8 mouse cellular contexts compared by ENCODE assay signal in the genomic region with DNA sequence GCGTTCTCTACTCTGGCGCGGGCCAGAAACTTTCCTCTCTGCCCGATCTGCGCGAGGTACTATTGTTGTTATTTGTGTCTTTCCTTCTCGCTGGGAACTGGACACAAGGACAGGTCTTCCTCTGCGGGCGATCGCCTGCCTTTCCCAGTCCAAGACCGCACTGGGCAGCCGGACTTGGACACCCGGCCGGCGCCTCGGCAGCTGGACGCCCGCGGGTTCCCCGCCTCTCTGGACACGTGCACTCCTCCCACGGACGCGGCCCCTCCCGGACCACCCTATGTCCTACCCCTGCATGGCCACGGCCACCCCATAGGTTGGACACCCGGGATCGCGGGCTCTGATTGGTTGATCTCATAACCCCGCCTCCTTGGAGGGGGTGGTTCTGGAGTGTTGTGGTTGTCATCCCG. TPM values are rescaled to one million over a fixed set of nuclear protein-coding genes. Genes with fewer than 3 reads are reported as not detected.
DNase-seq lines count a peak whose midpoint lies in the region; ATAC-seq lines count a peak whose summit lies in the region.

No protein-coding gene starts in this region.

- peak; percentile 78 for ATAC-seq in intestine, embryonic 15.5 days

- no peaks in the 10 kb centered on the region for H3K9me3 ChIP-seq in intestine, embryonic 15.5 days

- intact Hi-C loops in gastrocnemius, postnatal 36 days (cut with DNase I) = loop anchor here (10.0 kb wide), 1 partner anchor 327 kb away; no protein-coding TSS in a partner anchor

- H3K4me1 ChIP-seq in intestine, embryonic 15.5 days (replicated peaks) = peaks cover 5% of the 10 kb centered on the region; the same call in 1 of the 2 replicates

- H3K4me2 ChIP-seq in intestine, embryonic 15.5 days (replicated peaks) = peak overlapping the region; percentile 96

- peaks cover 34% of the 10 kb centered on the region for H3K27me3 ChIP-seq in intestine, embryonic 15.5 days (replicated peaks)

- peak; percentile 90 for DNase-seq in adrenal gland, postnatal 14 days
- peak; percentile 51 for DNase-seq in embryo, embryonic 11.5 days (ENCODE audit: low read depth, low spot score)
- peak; percentile 46 to 71 for DNase-seq in gastrocnemius, postnatal 36 days
- DNase-seq in left cerebral cortex, adult 8-10 months (ENCODE audit: low spot score in 2 of 2) = peak; percentile 74 to 92
- DNase-seq in mesoderm, embryonic 11.5 days (ENCODE audit: low read depth, low spot score) = peak; percentile 79
- DNase-seq in right cerebral cortex, postnatal 36 days (ENCODE audit: low spot score in 2 of 2) = peak; percentile 84 to 87
- DNase-seq in c-Kit-positive CD71-positive TER-119-positive erythroid progenitor cells, embryonic 14.5 days (ENCODE audit: low spot score) = no peak

- H3K4me3 ChIP-seq in intestine, embryonic 15.5 days (replicated peaks) = peak overlapping the region; percentile 67

- WGBS in intestine, embryonic 15.5 days = 1% methylated on average over 31 of the region's 31 CpGs

- H3K9ac ChIP-seq in intestine, embryonic 15.5 days = peak overlapping the region; percentile 62; the same call in 1 of the 2 replicates

- H3K36me3 ChIP-seq in intestine, embryonic 15.5 days = no peaks in the 10 kb centered on the region

- no peak overlapping the region for H3K27ac ChIP-seq in intestine, embryonic 15.5 days

RNA-seq across cellular contexts. Expression of gene Enox1, which starts 0.9 kb away (rescaled TPM):
- 6.1 and 6.7 TPM in 2 replicates for total RNA-seq in adrenal gland, postnatal 14 days (2021)
- total RNA-seq in gastrocnemius, postnatal 36 days (2021) = under 1 TPM; 0.57 to 0.89 TPM
- polyA plus RNA-seq in intestine, embryonic 15.5 days (2015; fragmentation: Nextera tagmentation; extraction: Ambion mirVana) = 5.0 and 6.3 TPM in 2 replicates
- 10 to 100 TPM; 38.1 to 46.3 (median 40.3) TPM for total RNA-seq in left cerebral cortex, adult 8-10 months (2022)
